8 mouse cellular contexts compared by ENCODE assay signal in the genomic region with DNA sequence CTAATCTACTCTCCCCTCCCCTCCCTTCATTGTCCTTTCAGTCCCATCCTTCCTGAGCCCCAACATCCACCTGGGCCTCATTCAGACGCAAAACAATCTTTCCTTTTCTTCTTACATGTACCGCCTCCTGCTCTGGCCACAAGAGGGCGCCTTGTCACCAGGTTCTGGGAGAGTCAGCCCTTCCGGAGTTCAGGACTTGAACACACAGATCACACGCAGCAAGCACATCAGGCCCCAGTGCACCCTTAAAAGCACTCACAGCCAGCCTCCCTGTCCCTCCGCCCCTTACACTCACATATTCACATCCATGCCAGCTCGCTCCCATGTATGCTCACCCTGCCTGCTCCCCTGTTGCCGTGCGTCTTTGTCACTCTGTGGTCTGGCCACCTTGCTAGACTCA. TPM values are rescaled to one million over a fixed set of nuclear protein-coding genes. Genes with fewer than 3 reads are reported as not detected.
A peak's percentile ranks its signal among the peaks of the same experiment; 100 is the strongest.
DNase-seq lines count a peak whose midpoint lies in the region; ATAC-seq lines count a peak whose summit lies in the region.

No protein-coding gene starts in this region.

- H3K36me3 ChIP-seq in hindbrain, embryonic 14.5 days (replicated peaks; ENCODE audit: control insufficient read depth, insufficient read depth) = no peaks in the 10 kb centered on the region

- 0 out of 2 replicates have a peak overlapping the region, but pooled peaks have one; percentile 6 for H3K4me2 ChIP-seq in hindbrain, embryonic 14.5 days (replicated peaks)

- no peaks in the 10 kb centered on the region for H3K27me3 ChIP-seq in hindbrain, embryonic 14.5 days (ENCODE audit: control insufficient read depth, insufficient read depth, low read length)

- H3K27ac ChIP-seq in hindbrain, embryonic 14.5 days = peak overlapping the region; percentile 39; the same call in 1 of the 2 replicates

- 16% methylated on average over 9 of the region's 9 CpGs for WGBS in hindbrain, embryonic 14.5 days

- H3K9ac ChIP-seq in hindbrain, embryonic 14.5 days = no peak overlapping the region

- H3K4me1 ChIP-seq in hindbrain, embryonic 14.5 days (replicated peaks; ENCODE audit: control insufficient read depth, insufficient read depth, low read length) = peaks cover 15% of the 10 kb centered on the region; the same call in 1 of the 2 replicates

- ATAC-seq in hindbrain, embryonic 14.5 days (ENCODE audit: low FRiP score) = peak; percentile 39

- peak; percentile 92 for DNase-seq in R1 (ENCODE audit: low read depth, low spot score)
- peak; percentile 95 to 98 for DNase-seq in cerebellum, postnatal 14 days
- peak; percentile 82 to 88 for DNase-seq in frontal cortex, postnatal 25 days (ENCODE audit: low spot score in 2 of 2)
- DNase-seq in hindbrain, embryonic 14.5 days (ENCODE audit: low spot score) = peak; percentile 92
- DNase-seq in layer of hippocampus, postnatal 25 days (ENCODE audit: extremely low spot score in 1 of 2, low spot score in 1 of 2) = peak; percentile 76 to 96
- DNase-seq in lung, postnatal 14 days = peak; percentile 96
- peak; percentile 83 for DNase-seq in ovary, postnatal 36 days (ENCODE audit: low spot score)
- DNase-seq in thymus, postnatal 14 days = peak; percentile 92

- H3K9me3 ChIP-seq in hindbrain, embryonic 14.5 days (ENCODE audit: control insufficient read depth, low read length) = no peaks in the 10 kb centered on the region

- H3K4me3 ChIP-seq in hindbrain, embryonic 14.5 days (replicated peaks; ENCODE audit: low read length) = no peak overlapping the region

RNA-seq across cellular contexts. Expression of a gene that starts 45.6 kb away (rescaled TPM):
- 46.6 and 50.0 TPM in 2 replicates for polyA plus RNA-seq in hindbrain, embryonic 14.5 days (2014; fragmentation: Nextera tagmentation; extraction: Ambion mirVana)
- 10 to 100 TPM; 28.0 to 30.6 TPM for total RNA-seq in layer of hippocampus, postnatal 25 days (2021)

RNA-seq across cellular contexts. Expression of a gene that starts 56.6 kb away (rescaled TPM):
- 0.47 and 0.74 TPM in 2 replicates for polyA plus RNA-seq in hindbrain, embryonic 14.5 days (2014; fragmentation: Nextera tagmentation; extraction: Ambion mirVana)
- total RNA-seq in layer of hippocampus, postnatal 25 days (2021) = under 1 TPM in 1 of 2 experiments, not detected in 1; 0.12 TPM
